14 mouse cellular contexts compared by ENCODE assay signal in genomic region chr2:64369791-64370190, GRCm38 (mm10).
DNase-seq lines count a peak whose midpoint lies in the region; ATAC-seq and TF ChIP-seq lines count a peak whose summit lies in the region.
"Had no signal": no experiment of that assay in that cellular context is flagged by ENCODE, and none has a peak within 500 bp of the region (broad histone marks: within the 10 kb centered on the region; RNA-seq: fewer than 3 reads in every experiment).

No protein-coding gene starts in this region.

- no peaks in the 10 kb centered on the region for H3K9me3 ChIP-seq in hindbrain, embryonic 14.5 days (ENCODE audit: control insufficient read depth, low read length)
- H3K9me3 ChIP-seq in midbrain, postnatal 0 days (ENCODE audit: low read length): no peaks in the 10 kb centered on the region
- H3K9me3 ChIP-seq in heart, embryonic 11.5 days (replicated peaks; ENCODE audit: control insufficient read depth, low read length): no peaks in the 10 kb centered on the region
- H3K9me3 ChIP-seq: heart, embryonic 15.5 days; liver, embryonic 15.5 days had no signal

- H3K4me1 ChIP-seq in hindbrain, embryonic 14.5 days (replicated peaks; ENCODE audit: control insufficient read depth, insufficient read depth, low read length): peaks cover 6% of the 10 kb centered on the region
- no peaks in the 10 kb centered on the region for H3K4me1 ChIP-seq in midbrain, postnatal 0 days (ENCODE audit: insufficient read depth, low read length)
- H3K4me1 ChIP-seq in heart, embryonic 11.5 days (ENCODE audit: control insufficient read depth, insufficient read depth, low read length): no peaks in the 10 kb centered on the region
- H3K4me1 ChIP-seq: heart, embryonic 15.5 days; liver, embryonic 15.5 days had no signal

- H3K9ac ChIP-seq in hindbrain, embryonic 14.5 days: no peak overlapping the region
- no peak overlapping the region for H3K9ac ChIP-seq in midbrain, postnatal 0 days (replicated peaks; ENCODE audit: low read length, poor library complexity, severe bottlenecking)
- H3K9ac ChIP-seq in heart, embryonic 11.5 days (ENCODE audit: low read depth, low read length): no peak overlapping the region
- H3K9ac ChIP-seq: heart, embryonic 15.5 days; liver, embryonic 15.5 days had no signal

- no peaks in the 10 kb centered on the region for H3K27me3 ChIP-seq in hindbrain, embryonic 14.5 days (ENCODE audit: control insufficient read depth, insufficient read depth, low read length)
- no peaks in the 10 kb centered on the region for H3K27me3 ChIP-seq in midbrain, postnatal 0 days (ENCODE audit: insufficient read depth, low read length)
- H3K27me3 ChIP-seq in heart, embryonic 11.5 days (ENCODE audit: control insufficient read depth, insufficient read depth, low read length): no peaks in the 10 kb centered on the region
- H3K27me3 ChIP-seq: heart, embryonic 15.5 days; liver, embryonic 15.5 days had no signal

- no peaks in the 10 kb centered on the region for H3K36me3 ChIP-seq in hindbrain, embryonic 14.5 days (replicated peaks; ENCODE audit: control insufficient read depth, insufficient read depth)
- no peaks in the 10 kb centered on the region for H3K36me3 ChIP-seq in midbrain, postnatal 0 days (ENCODE audit: insufficient read depth, low read length)
- H3K36me3 ChIP-seq in heart, embryonic 11.5 days (ENCODE audit: control insufficient read depth, insufficient read depth, low read length): no peaks in the 10 kb centered on the region
- H3K36me3 ChIP-seq: heart, embryonic 15.5 days; liver, embryonic 15.5 days had no signal

- peak; percentile 60; the same call in 1 of the 2 replicates for ATAC-seq in hindbrain, embryonic 14.5 days (ENCODE audit: low FRiP score)
- ATAC-seq in midbrain, postnatal 0 days (ENCODE audit: low FRiP score): no peak
- ATAC-seq in erythroblast, adult 5-6 weeks (replicated peaks; ENCODE audit: low FRiP score, poor library complexity, severe bottlenecking): no peak
- no peak for ATAC-seq in heart, embryonic 11.5 days (replicated peaks; ENCODE audit: insufficient number of reproducible peaks, low FRiP score, low TSS enrichment)

- WGBS in hindbrain, embryonic 14.5 days: 3% methylated on average over 2 of the region's 2 CpGs
- 9% methylated on average over 2 of the region's 2 CpGs for WGBS in midbrain, postnatal 0 days
- WGBS in heart, embryonic 11.5 days (ENCODE audit: insufficient replicate concordance): 65% methylated on average over 2 of the region's 2 CpGs

- no peak for TF ChIP-seq CTCF in midbrain, postnatal 0 days (IDR thresholded peaks at IDR 0.05)

- H3K4me3 ChIP-seq in hindbrain, embryonic 14.5 days (replicated peaks; ENCODE audit: low read length): no peak overlapping the region
- H3K4me3 ChIP-seq in midbrain, postnatal 0 days (ENCODE audit: low read depth, low read length): no peak overlapping the region
- H3K4me3 ChIP-seq in heart, embryonic 11.5 days (ENCODE audit: low read depth, low read length): no peak overlapping the region
- H3K4me3 ChIP-seq: heart, embryonic 15.5 days; liver, embryonic 15.5 days had no signal

- peak overlapping the region; percentile 21; the same call in 1 of the 2 replicates for H3K27ac ChIP-seq in hindbrain, embryonic 14.5 days
- H3K27ac ChIP-seq in midbrain, postnatal 0 days (ENCODE audit: low read depth, low read length): no peak overlapping the region
- H3K27ac ChIP-seq in heart, embryonic 11.5 days (ENCODE audit: low read depth, low read length): no peak overlapping the region
- H3K27ac ChIP-seq: heart, embryonic 15.5 days; liver, embryonic 15.5 days; macrophage had no signal

- 0 out of 2 replicates have a peak overlapping the region, but pooled peaks have one; percentile 2 for H3K4me2 ChIP-seq in hindbrain, embryonic 14.5 days (replicated peaks)
- no peak overlapping the region for H3K4me2 ChIP-seq in midbrain, postnatal 0 days (ENCODE audit: low read depth, low read length, poor library complexity, severe bottlenecking)
- H3K4me2 ChIP-seq in heart, embryonic 11.5 days: no peak overlapping the region
- H3K4me2 ChIP-seq: heart, embryonic 15.5 days; liver, embryonic 15.5 days had no signal

- DNase-seq in embryo, embryonic 10 days (ENCODE audit: low spot score): peak; percentile 41
- no peak for DNase-seq in embryo, embryonic 9.5 days (ENCODE audit: extremely low spot score)
- DNase-seq in brain, adult 2 months (ENCODE audit: low read depth, low spot score): peak; percentile 65
- no peak for DNase-seq in hindbrain, embryonic 14.5 days (ENCODE audit: low spot score)
- DNase-seq in midbrain, postnatal 0 days (ENCODE audit: low spot score): peak; percentile 44
- no peak for DNase-seq in right cerebral cortex, adult 2 months (ENCODE audit: low spot score in 2 of 2)
- DNase-seq: cerebellum, adult 8-10 months; gastrocnemius, postnatal 25 days; kidney, postnatal 14 days had no signal

Comparison
In these comparisons a context has a peak if more than half of its experiments do, and no peak if none do; other contexts are left out.
1. DNase-seq: peak in embryo, embryonic 10 days (single experiment), brain, adult 2 months (single experiment) and midbrain, postnatal 0 days (single experiment); none in embryo, embryonic 9.5 days (single experiment), hindbrain, embryonic 14.5 days (single experiment) and right cerebral cortex, adult 2 months (0 of 2).